Mouse (Mus musculus): ENCODE measurements at regions not wholly inside any gene's neighbourhood (a gene's known extent, or its start where the extent isn't known, plus 50 kb on each side); places are given as distances from the start of the nearest gene placed in this dataset.

DNA sequence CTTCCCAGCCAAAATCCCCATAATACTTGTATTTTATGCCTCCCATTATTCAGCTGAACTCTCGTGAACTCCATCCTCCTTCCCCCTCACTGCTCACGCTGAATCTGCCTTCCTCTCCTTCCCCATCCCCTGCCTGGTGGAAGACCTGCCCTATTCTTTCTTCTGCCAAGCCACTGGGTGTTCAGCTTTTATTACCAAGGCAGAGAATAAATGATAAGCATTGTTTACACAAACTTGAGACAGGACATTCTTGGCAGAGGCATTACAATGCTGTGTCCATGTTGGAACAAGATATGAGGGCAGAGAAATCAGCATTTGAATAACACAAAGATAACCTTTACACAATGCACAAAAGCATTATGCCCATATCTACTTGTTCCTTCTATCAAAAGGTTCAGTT is 80.2 kb downstream of the Dhrs2 start:
- DNase-seq = no peak

DNA sequence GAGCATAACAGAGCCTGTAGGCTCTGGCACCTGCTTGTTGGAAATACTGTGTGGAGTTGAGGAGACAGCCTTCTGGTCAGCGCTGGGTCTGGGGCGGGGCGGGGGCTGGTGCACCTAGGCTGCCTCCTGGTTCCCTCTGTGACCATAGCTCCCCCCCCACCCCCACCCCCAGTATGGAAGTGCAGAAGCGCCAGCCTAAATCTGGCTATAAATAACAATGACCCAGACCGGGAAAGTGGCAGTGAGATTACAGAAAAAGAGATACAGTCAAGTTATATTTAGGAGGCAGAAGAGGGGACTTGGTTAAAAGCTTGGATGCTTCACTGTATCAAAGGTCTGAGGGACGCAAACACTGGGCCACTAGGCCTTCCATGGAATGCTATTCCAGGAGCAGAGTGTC is 91.8 kb downstream of the Dhrs2 start:
- no peak for DNase-seq

DNA sequence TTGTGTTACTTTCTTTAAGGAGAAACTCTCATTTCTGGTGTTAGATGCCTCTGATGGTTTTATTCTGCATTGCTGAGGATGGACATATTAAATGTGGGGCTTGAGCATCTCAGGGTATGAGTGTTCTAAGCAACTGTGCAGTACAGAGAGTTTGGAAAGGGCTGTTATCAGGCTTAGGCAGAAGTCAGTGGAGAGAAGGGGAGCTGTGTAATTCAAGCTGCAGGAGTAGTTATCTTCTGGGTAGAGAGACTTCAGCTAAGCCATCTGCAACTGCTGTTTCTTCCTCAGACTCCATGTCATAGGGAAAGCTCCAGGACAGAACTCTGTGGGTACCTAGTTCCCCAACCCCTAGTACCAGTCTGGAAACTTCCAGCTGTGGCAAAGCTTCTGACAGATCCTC is 102.1 kb downstream of the Dhrs2 start:
- DNase-seq = no peak

- DNase-seq = no peak
Observed at GRCm38 (mm10) chr14:55324335-55324734, 102.5 kb downstream of the Dhrs2 start.

GRCm38 (mm10) chr14:55333812-55334211 is 112.0 kb downstream of the Dhrs2 start:
- no peak for DNase-seq

GRCm38 (mm10) chr14:55334305-55334704 is 112.5 kb downstream of the Dhrs2 start:
- DNase-seq = no peak

DNA sequence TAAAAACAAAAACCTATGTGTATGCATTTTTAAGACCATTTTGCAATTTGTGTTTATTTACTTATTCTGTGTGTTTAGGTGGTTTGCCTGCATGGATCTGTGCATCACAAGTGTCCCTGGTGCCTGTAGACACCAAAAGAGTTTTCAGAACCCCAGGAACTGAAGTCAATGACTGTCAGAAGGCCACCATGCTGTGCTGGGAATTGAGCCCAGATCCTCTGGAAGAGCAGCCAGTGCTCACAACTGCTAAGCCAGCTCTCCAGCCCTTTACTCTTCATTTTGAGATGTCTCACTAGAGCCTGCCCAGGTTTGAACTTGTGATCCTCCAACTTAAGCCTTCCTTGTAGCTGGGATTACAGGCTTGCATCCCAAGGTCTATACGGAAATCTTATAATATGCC is 113.8 kb downstream of the Dhrs2 start:
- peak; percentile 49 to 70 for DNase-seq

DNA sequence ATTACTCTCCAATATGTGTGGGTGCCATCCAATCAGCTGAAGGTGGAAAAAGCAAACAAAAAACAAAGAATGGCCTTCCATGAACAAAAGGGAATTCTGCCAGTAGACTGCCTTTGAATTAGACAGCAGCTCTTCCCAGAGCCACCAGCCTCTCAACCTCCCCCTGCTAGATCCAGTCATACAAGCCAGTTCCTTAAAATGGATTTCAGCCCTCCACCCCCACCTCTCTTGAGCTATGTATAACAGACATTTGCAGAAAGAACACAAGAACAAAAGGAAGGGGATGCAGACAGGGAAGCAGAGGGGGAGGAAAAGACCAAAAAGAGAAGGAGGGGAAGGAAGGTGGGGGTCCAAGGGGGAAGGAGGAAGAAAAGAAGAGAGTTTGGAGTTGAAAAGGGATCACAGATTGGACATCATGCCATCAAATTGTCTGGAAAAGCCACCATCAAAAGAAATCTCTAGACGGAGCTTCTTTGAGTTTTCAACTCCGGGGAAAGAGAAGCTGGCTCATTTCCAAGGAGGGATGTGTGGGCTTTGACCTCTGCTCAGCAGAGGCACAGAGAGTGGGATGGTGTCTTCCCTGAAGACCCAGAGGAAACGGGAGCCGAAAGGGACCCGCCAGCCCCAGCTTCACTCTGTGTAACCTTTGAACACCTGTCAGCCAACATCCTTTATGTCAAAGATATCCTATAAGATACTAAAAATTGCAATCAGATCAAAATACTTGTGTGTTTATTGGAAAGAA is 114.8 kb downstream of the Dhrs2 start:
- peak; percentile 13 to 44 for DNase-seq

DNA sequence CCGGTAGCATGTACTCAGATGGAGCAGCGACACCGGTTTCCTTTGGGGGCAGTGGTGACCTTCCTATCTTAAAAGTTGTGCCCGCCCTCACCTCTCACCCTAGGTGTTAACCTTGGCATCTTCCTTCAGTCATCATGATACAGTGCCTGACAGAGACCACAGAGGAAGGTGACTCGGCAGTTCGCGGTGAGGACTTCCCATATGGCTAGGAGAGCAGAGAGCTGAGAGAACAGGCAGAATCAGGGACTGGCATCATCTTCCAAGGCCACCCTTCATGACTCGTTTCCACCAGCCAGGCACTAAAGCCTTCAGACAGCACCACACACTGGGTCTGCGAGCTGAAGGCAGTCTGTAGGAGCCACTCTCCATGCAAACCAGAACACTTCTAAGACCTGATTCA is 116.2 kb downstream of the Dhrs2 start:
- DNase-seq = peak; percentile 44 to 55

DNA sequence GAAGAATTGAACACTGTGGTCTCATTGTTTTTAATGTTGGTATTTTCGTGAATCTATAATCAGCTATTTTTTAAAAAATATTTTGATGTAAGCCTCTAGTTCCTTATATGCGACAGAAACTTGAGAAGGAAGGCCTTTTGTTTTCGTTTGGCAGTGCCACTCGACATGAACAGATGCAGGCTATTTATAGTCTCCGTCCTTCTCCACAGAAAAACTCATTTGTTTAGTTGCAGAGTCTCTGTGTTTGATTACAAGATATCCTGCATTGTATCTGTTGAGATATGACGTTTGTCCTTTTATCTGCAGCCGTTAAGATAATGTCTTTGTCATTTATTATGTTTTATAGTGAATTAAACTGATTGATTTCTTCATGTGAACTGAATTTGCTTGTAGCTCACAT is 116.7 kb downstream of the Dhrs2 start:
- peak; percentile 26 to 46 for DNase-seq

- peak; percentile 24 to 28 for DNase-seq
Observed at GRCm38 (mm10) chr14:55339036-55339614, 117.3 kb downstream of the Dhrs2 start.

GRCm38 (mm10) chr14:55343341-55343740 is 121.5 kb downstream of the Dhrs2 start:
- DNase-seq = peak; percentile 62 to 64

- no peak for DNase-seq
Observed at GRCm38 (mm10) chr14:55343914-55344313, 122.1 kb downstream of the Dhrs2 start.

- no peak for DNase-seq
Observed at GRCm38 (mm10) chr14:55345091-55345490, 123.3 kb downstream of the Dhrs2 start.

- DNase-seq = peak; percentile 86 to 89
Observed at GRCm38 (mm10) chr14:55348098-55348497, 126.3 kb downstream of the Dhrs2 start.

- no peak for DNase-seq
Observed at GRCm38 (mm10) chr14:55357258-55357657, 121.3 kb upstream of the Dhrs4 start.

DNA sequence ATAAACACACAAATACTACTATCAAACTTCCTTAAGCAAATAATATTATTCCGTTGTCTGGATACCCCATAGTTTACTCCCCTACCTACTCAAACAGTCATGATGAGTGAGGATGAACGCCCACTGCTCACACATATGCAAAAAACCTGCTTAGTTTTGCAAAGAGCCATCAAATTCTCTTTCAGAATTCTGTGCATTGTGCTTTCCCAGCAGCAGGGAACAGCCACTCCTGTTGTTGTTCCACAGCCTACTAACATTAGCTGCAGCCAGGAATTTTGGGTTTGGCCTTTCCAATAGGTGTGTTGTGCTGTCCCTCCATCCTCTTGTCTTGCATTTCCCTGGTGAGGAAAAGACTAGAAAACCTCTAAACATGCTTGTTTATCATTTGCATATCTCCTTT is 120.1 kb upstream of the Dhrs4 start:
- DNase-seq = no peak

- no peak for DNase-seq
Observed at GRCm38 (mm10) chr14:55362316-55362715, 116.2 kb upstream of the Dhrs4 start.

- DNase-seq = no peak
Observed at GRCm38 (mm10) chr14:55362757-55363156, 115.8 kb upstream of the Dhrs4 start.

GRCm38 (mm10) chr14:55370384-55370783 is 108.2 kb upstream of the Dhrs4 start:
- no peak for DNase-seq

DNA sequence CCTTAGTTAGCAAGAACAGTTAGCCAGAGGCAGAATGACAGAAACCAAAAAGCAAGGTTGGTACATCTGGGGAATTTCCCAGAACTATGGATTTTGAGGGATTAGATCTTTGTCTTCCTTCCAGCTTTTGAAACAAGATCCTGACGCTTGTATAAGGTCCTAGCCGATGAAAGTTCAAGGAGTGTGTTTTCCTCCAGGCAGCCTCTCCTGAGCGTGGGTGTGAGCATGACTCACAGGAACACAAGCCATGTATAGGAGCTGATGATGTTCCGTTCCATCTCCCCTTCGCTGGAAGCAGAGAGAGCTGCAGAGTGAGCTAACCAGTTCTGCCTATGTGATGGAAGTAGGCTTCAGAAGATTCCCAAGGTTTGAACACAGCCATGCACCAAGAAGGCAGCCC is 105.6 kb upstream of the Dhrs4 start:
- DNase-seq = no peak

GRCm38 (mm10) chr14:55386773-55387172 is 91.8 kb upstream of the Dhrs4 start:
- peak; percentile 11 to 19 for DNase-seq

GRCm38 (mm10) chr14:55387378-55387777 is 91.2 kb upstream of the Dhrs4 start:
- DNase-seq = no peak

- no peak for DNase-seq
Observed at GRCm38 (mm10) chr14:55392390-55392789, 86.2 kb upstream of the Dhrs4 start.

DNA sequence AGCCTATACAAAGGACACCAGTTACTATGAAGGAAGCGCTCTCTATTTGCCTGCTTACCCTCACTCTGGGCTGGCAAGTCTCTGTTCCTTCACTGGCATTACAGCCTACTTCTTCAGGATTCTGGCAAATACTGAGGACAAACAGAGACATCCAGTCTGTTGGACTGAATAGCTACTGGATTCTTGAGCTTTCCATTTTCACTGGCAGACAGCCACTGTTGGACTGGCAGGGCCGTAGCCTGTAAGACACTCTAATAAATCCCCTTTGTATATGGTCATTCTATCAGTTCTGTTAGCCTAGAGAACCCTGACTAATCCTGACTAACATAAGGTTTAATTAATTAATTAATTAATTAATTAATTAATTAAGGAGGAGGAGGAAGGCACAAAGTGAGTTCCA is 72.4 kb upstream of the Dhrs4 start:
- peak; percentile 62 to 71 for DNase-seq

Data from cerebellum, postnatal 10 days (tissue).